Mouse (Mus musculus): ENCODE results near the gene Mb. TPM values are rescaled to one million over a fixed set of nuclear protein-coding genes. Genes with fewer than 3 reads are reported as not detected.
A peak's percentile ranks its signal among the peaks of the same experiment; 100 is the strongest.

Gene Mb
- polyA plus RNA-seq (2015; fragmentation: Nextera tagmentation; extraction: Ambion mirVana): 10.1 and 13.6 TPM in 2 replicates

DNA sequence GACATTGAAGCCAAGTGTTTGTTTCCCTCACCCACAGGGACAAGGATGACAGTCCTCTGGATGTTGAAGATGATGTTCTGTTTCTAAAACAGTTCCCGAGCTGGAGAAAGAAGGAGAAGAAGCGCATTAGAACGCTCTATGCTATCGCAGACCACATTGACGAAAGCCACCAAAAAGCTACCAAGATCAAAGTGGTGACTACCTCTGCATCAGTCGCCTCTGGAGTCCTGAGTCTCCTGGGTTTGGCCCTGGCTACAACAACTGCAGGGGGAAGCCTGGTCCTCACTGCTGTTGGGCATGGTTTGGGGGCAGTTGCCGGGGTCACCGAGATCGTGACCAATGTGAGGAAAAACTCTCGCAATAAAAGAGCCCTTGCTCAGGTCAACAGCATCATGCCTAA is at the start of gene Mb:
Gene Mb, minus strand, starts transcription at position 101 of the 400 bp plus-strand sequence.
- WGBS: 87% methylated on average over 10 of the region's 10 CpGs

DNA sequence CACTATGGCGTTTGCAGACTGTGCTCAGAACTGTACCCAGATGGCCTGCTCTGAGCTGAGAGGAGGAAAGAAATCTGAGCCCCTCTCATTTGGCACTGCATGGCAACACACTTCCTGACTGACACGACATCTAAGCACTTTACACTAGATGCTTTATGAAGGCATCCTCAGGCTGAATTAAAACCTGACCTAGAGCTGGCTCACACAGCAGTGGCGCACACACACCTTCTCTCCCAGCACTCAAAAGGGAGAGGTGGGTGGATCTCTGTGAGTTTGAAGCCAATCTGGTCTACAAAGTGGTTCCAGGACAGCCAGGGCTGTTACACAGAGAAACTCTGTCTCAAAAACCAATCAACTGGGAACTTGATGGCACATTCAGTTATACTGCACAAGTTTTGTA is 49.3 kb upstream of the Mb start:
- Histone ChIP-seq H3K4me3 (no peak overlapping the region), H3K9ac (no peak overlapping the region), H3K4me1 (no peaks in the 10 kb centered on the region), H3K4me2 (replicated peaks) (no peak overlapping the region), H3K9me3 (no peaks in the 10 kb centered on the region), H3K36me3 (peaks cover 59% of the 10 kb centered on the region), H3K27ac (no peak overlapping the region), H3K27me3 (no peaks in the 10 kb centered on the region)
- no peak for ATAC-seq (ENCODE audit: low FRiP score, low read depth)
- WGBS: 37% methylated on average over 3 of the region's 3 CpGs

More for the DNA sequence above, at the start of gene Mb:
- Histone ChIP-seq H3K4me2 (replicated peaks) (no peak within 1 kb of the TSS), H3K9ac (no peak within 1 kb of the TSS), H3K27ac (no peak within 1 kb of the TSS), H3K4me1 (no peaks in the 10 kb centered on the region; the same call in 1 of the 2 replicates), H3K27me3 (no peaks in the 10 kb centered on the region), H3K36me3 (no peaks in the 10 kb centered on the region), H3K4me3 (no peak within 1 kb of the TSS), H3K9me3 (no peaks in the 10 kb centered on the region)
- ATAC-seq (ENCODE audit: low FRiP score, low read depth): no peak

DNA sequence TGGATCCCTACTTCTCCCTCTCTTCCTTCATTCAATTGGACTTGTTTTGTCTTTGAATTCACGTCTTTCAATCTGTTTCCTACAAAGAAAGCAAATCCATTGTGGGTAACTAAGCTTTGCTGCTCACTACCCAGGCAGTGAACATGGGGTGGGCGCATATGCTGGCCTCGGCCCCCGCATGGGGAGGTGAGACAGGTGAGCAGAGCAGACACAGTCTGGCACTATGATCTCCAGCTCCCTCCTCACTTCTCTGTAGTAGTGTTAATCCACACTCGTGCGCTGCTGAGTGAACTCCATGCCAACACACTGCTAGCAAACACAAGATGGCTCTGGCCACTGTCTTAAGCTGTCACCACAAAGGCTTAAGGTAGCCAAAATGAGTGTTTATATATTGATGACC is 46.9 kb upstream of the Mb start:
- no peak overlapping the region for H3K4me2 ChIP-seq (replicated peaks)
- H3K27ac ChIP-seq: no peak overlapping the region
- ATAC-seq (ENCODE audit: low FRiP score, low read depth): no peak
- H3K27me3 ChIP-seq: no peaks in the 10 kb centered on the region
- no peak overlapping the region for H3K9ac ChIP-seq
- no peaks in the 10 kb centered on the region for H3K9me3 ChIP-seq
- H3K4me1 ChIP-seq: no peaks in the 10 kb centered on the region; the same call in 1 of the 2 replicates
- peaks cover 75% of the 10 kb centered on the region for H3K36me3 ChIP-seq
- 90% methylated on average over 6 of the region's 6 CpGs for WGBS
- no peak overlapping the region for H3K4me3 ChIP-seq

- Histone ChIP-seq H3K27me3 (no peaks in the 10 kb centered on the region), H3K27ac (no peak overlapping the region), H3K9me3 (no peaks in the 10 kb centered on the region), H3K4me1 (peaks cover 3% of the 10 kb centered on the region; the same call in 1 of the 2 replicates), H3K9ac (no peak overlapping the region), H3K4me3 (no peak overlapping the region), H3K4me2 (replicated peaks) (no peak overlapping the region), H3K36me3 (peaks cover 74% of the 10 kb centered on the region)
- ATAC-seq (ENCODE audit: low FRiP score, low read depth): no peak
- WGBS: 93% methylated on average over 1 of the region's 1 CpGs
Measured at GRCm38 (mm10) chr15:77095216-77095615, 44.7 kb upstream of the Mb start.

DNA sequence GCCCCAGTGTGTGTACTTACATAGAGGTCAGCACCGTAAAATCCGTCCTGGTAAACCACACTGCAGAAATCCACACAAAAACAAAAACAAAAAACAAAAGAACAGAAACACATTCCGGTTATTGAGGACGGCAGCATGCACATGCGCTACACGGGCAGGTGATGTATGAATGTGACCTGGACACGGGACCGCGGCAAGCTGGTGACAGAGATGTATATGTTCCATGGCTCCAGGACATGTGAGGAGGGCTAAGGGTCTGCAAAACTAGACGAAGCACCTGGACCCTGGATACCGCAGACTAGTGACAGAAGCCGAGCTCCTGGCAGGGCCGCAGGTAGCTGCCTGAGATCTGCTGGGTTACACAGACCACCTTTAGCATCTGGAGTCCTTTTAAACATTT is 44.0 kb upstream of the Mb start:
- Histone ChIP-seq H3K27ac (no peak overlapping the region), H3K9me3 (no peaks in the 10 kb centered on the region), H3K4me2 (replicated peaks) (no peak overlapping the region), H3K27me3 (no peaks in the 10 kb centered on the region), H3K36me3 (peaks cover 74% of the 10 kb centered on the region), H3K4me3 (no peak overlapping the region), H3K9ac (no peak overlapping the region), H3K4me1 (peaks cover 3% of the 10 kb centered on the region; the same call in 1 of the 2 replicates)
- WGBS: 94% methylated on average over 13 of the region's 13 CpGs
- no peak for ATAC-seq (ENCODE audit: low FRiP score, low read depth)

DNA sequence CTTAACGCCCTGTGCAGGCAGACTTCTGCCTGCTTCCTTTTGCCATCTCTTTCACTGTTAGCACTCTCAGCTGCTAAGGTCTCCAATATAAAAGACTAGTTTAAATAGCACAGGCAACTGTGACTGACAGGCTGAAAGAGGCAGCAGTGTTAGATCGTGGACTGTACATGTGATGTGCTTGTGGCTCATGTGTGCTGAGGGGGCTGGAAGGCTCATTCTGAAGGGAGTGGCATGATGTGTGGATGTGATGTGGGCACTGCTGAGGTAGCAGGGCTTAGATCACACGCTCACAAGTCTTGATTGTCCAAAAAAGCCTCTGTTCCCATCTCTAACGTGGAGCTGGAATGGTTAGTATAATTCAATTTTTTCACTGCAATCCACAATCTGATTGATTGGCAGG is 40.9 kb upstream of the Mb start:
- peaks cover 74% of the 10 kb centered on the region for H3K36me3 ChIP-seq
- H3K9me3 ChIP-seq: no peaks in the 10 kb centered on the region
- no peak overlapping the region for H3K27ac ChIP-seq
- no peak overlapping the region for H3K4me3 ChIP-seq
- H3K4me1 ChIP-seq: peaks cover 3% of the 10 kb centered on the region; the same call in 1 of the 2 replicates
- H3K4me2 ChIP-seq (replicated peaks): no peak overlapping the region
- no peak overlapping the region for H3K9ac ChIP-seq
- no peak for ATAC-seq (ENCODE audit: low FRiP score, low read depth)
- WGBS: 89% methylated on average over 4 of the region's 4 CpGs
- no peaks in the 10 kb centered on the region for H3K27me3 ChIP-seq

- Histone ChIP-seq H3K4me3 (no peak overlapping the region), H3K9ac (no peak overlapping the region), H3K4me1 (peaks cover 3% of the 10 kb centered on the region; the same call in 1 of the 2 replicates), H3K9me3 (no peaks in the 10 kb centered on the region), H3K36me3 (peaks cover 74% of the 10 kb centered on the region), H3K27me3 (no peaks in the 10 kb centered on the region), H3K4me2 (replicated peaks) (no peak overlapping the region), H3K27ac (no peak overlapping the region)
- 80% methylated on average over 5 of the region's 5 CpGs for WGBS
- ATAC-seq (ENCODE audit: low FRiP score, low read depth): no peak
Measured at GRCm38 (mm10) chr15:77090531-77090930, 40.1 kb upstream of the Mb start.

DNA sequence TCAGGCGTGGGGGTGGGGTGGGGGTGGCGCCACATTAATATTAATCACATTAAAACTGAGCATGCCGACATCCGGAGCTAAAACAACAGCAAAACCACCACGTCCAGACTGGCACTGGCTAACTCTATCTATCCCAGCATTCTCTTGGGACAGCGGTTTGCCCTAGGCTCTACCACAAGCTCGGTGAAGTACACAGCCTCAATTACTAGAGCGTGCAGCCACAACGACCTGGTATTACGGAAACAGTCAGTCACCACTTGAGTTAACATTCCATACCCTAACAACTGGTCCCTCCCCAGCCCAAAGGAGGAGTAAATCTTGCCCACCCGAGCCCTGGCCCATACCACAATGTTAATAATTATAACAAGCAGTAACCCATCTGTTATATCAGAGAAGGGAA is 38.8 kb upstream of the Mb start:
- H3K27me3 ChIP-seq: no peaks in the 10 kb centered on the region
- H3K4me2 ChIP-seq (replicated peaks): no peak overlapping the region
- H3K4me1 ChIP-seq: peaks cover 3% of the 10 kb centered on the region; the same call in 1 of the 2 replicates
- no peaks in the 10 kb centered on the region for H3K9me3 ChIP-seq
- no peak overlapping the region for H3K4me3 ChIP-seq
- H3K36me3 ChIP-seq: peaks cover 77% of the 10 kb centered on the region
- H3K27ac ChIP-seq: no peak overlapping the region
- no peak overlapping the region for H3K9ac ChIP-seq
- 64% methylated on average over 11 of the region's 11 CpGs for WGBS
- ATAC-seq (ENCODE audit: low FRiP score, low read depth): no peak

DNA sequence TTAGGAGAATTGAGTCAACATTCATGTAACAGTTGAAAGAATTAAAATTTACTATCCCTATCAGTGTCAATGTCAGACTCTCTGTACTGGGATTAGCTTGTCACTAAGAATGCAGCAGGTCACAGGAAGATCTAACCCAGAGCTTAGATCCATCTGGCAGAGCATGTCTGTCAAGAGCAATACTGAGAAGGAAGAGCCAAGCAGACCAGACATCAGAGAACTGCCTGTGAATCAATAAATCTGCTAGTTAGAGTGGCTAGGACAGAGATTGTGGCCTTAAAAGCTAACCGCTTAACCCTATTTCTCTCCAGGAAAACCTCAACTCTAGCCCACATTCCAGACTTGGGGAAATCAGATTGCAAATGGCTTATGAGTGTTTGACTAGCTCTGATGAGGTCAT is 36.0 kb upstream of the Mb start:
- WGBS: 94% methylated on average over 1 of the region's 1 CpGs
- no peak overlapping the region for H3K4me3 ChIP-seq
- peaks cover 81% of the 10 kb centered on the region for H3K36me3 ChIP-seq
- no peak for ATAC-seq (ENCODE audit: low FRiP score, low read depth)
- H3K9ac ChIP-seq: no peak overlapping the region
- no peak overlapping the region for H3K27ac ChIP-seq
- no peaks in the 10 kb centered on the region for H3K27me3 ChIP-seq
- no peak overlapping the region for H3K4me2 ChIP-seq (replicated peaks)
- H3K9me3 ChIP-seq: no peaks in the 10 kb centered on the region
- peaks cover under 1% of the 10 kb centered on the region; the same call in 1 of the 2 replicates for H3K4me1 ChIP-seq

- Histone ChIP-seq H3K4me1 (peaks cover 5% of the 10 kb centered on the region; the same call in 1 of the 2 replicates), H3K9ac (no peak overlapping the region), H3K27ac (no peak overlapping the region), H3K4me3 (no peak overlapping the region), H3K9me3 (no peaks in the 10 kb centered on the region), H3K27me3 (no peaks in the 10 kb centered on the region), H3K4me2 (replicated peaks) (no peak overlapping the region), H3K36me3 (peaks cover 84% of the 10 kb centered on the region)
- 91% methylated on average over 7 of the region's 7 CpGs for WGBS
- ATAC-seq (ENCODE audit: low FRiP score, low read depth): no peak
Measured at GRCm38 (mm10) chr15:77085818-77086217, 35.3 kb upstream of the Mb start.

DNA sequence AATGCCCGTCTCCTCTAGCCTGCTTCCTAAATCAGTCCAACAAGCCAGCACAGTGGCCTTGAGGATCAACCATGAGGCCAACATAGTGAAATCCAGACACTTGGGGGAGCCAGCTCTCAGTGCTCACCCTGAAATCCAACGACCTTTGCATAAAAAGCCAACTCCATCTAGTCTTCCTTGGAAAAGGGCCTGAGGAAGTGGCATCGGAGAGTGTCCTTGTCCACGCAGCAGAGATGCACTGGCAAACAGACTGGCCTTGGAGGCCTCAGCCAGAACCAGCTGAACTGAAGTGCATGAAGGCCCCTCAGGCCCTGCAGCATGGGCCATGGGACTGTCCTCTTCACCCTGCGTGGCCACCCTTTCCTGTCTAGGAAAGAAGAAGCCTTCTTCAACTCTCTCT is 31.0 kb upstream of the Mb start:
- no peak overlapping the region for H3K9ac ChIP-seq
- WGBS: 76% methylated on average over 5 of the region's 5 CpGs
- no peaks in the 10 kb centered on the region for H3K27me3 ChIP-seq
- no peaks in the 10 kb centered on the region for H3K9me3 ChIP-seq
- H3K27ac ChIP-seq: peak overlapping the region; percentile 22; the same call in 1 of the 2 replicates
- no peak for ATAC-seq (ENCODE audit: low FRiP score, low read depth)
- no peak overlapping the region for H3K4me3 ChIP-seq
- peaks cover 5% of the 10 kb centered on the region; the same call in 1 of the 2 replicates for H3K4me1 ChIP-seq
- H3K36me3 ChIP-seq: peaks cover 93% of the 10 kb centered on the region
- H3K4me2 ChIP-seq (replicated peaks): no peak overlapping the region

DNA sequence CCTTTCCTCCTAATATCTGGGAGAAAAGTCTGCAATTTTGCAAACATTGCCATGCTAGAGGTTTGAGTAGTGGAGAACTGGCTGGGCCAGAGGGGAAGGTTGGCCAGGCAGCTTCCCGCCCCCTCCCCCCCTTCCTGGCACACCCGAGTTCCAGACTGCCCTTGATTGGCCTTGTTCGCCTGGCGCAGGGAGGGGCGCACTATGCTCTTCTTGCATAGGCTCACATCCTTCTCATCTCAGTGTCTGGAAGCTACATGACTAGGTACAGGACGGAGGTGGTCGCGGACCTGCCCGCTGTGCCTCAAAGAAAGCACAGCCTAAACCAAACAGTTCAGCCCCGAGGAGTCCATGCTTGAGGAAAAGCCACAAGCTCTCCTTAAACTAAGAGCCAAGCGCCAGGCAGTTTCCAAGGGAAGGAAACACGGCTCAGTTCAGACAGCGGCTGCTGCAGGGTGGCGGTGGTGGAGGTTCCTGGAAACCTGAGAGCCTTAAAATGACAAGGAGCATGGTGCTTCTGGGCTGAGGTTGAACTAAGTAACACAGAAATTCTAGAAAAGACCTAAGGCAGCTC is 30.3 kb upstream of the Mb start:
- no peak for ATAC-seq (ENCODE audit: low FRiP score, low read depth)
- H3K9me3 ChIP-seq: no peaks in the 10 kb centered on the region
- H3K4me2 ChIP-seq (replicated peaks): no peak overlapping the region
- peaks cover 5% of the 10 kb centered on the region; the same call in 1 of the 2 replicates for H3K4me1 ChIP-seq
- no peak overlapping the region for H3K9ac ChIP-seq
- peak overlapping the region; percentile 22; the same call in 1 of the 2 replicates for H3K27ac ChIP-seq
- 77% methylated on average over 14 of the region's 14 CpGs for WGBS
- H3K36me3 ChIP-seq: peaks cover 96% of the 10 kb centered on the region
- H3K4me3 ChIP-seq: no peak overlapping the region
- no peaks in the 10 kb centered on the region for H3K27me3 ChIP-seq

DNA sequence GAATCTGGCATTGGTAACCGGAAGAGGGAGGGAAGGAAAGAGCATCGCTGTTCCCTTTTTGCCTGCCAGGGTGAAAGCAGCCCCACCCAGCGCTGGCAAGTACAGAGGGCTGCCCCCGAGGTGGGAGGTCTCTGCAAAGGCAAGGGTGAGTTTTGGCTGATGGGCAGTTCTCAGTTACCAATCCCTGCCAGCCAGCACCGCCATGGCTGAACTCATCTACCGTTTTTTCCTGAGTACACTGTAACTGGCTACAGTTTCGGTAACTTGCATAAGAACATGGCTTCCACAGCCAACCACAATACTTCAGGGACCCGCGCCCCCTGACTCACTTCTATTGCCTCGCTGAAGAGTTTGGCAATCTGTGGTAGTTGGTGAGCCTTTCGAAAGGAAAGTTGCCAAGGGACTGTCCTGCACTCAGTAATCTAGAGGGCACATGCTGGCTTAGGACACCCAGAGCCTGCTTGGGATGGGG is 29.5 kb upstream of the Mb start:
- Histone ChIP-seq H3K36me3 (peaks cover 93% of the 10 kb centered on the region), H3K9ac (no peak overlapping the region), H3K4me2 (replicated peaks) (no peak overlapping the region), H3K9me3 (no peaks in the 10 kb centered on the region), H3K4me1 (peaks cover 5% of the 10 kb centered on the region; the same call in 1 of the 2 replicates), H3K27ac (no peak overlapping the region), H3K27me3 (no peaks in the 10 kb centered on the region), H3K4me3 (no peak overlapping the region)
- WGBS: 81% methylated on average over 11 of the region's 11 CpGs
- ATAC-seq (ENCODE audit: low FRiP score, low read depth): no peak

Measured in limb, embryonic 13.5 days (tissue).